Mouse (Mus musculus) stomach, postnatal 0 days (tissue): ENCODE measurements around the gene Drc1. TPM values are rescaled to one million over a fixed set of nuclear protein-coding genes. Genes with fewer than 3 reads are reported as not detected.
A peak's percentile ranks its signal among the peaks of the same experiment; 100 is the strongest.

Experiments
- ATAC-seq: fragments of 200-750 bp; cut with Nextera tagmentation; 2 replicates; pipeline ENCODE4 v1.8.0; 2017; ENCODE audit not compliant: low FRiP score, low TSS enrichment
- DNase-seq: peaks from one replicate; pipeline ENCODE4 v3.0.0-alpha.2; 2016; ENCODE audit warnings: low spot score
- H3K27ac ChIP-seq: fragments of 300-500 bp; sonication (generic); replicated peaks from 2 replicates; pipeline ENCODE4 v1.5.1; 2014; ENCODE audit warnings: mild to moderate bottlenecking, control low read depth
- H3K27me3 ChIP-seq: fragments of 300-500 bp; sonication (generic); 2 replicates; pipeline ENCODE4 v1.6.1; 2014; ENCODE audit warnings: low read length; ENCODE audit not compliant: control insufficient read depth, insufficient read depth
- H3K36me3 ChIP-seq: fragments of 300-500 bp; sonication (generic); 2 replicates; pipeline ENCODE4 v1.6.1; 2014; ENCODE audit warnings: low read length, mixed read lengths; ENCODE audit not compliant: control insufficient read depth, insufficient read depth
- H3K4me1 ChIP-seq: fragments of 300-500 bp; sonication (generic); replicated peaks from 2 replicates; pipeline ENCODE4 v1.6.1; 2014; ENCODE audit warnings: antibody characterized with exemption; ENCODE audit not compliant: control insufficient read depth, insufficient read depth
- H3K4me2 ChIP-seq: fragments of 300-500 bp; sonication (generic); replicated peaks from 2 replicates; pipeline ENCODE4 v1.6.1; 2014; ENCODE audit warnings: low read depth, mild to moderate bottlenecking, control low read depth, moderate library complexity
- H3K4me3 ChIP-seq: fragments of 300-500 bp; sonication (generic); 2 replicates; pipeline ENCODE4 v1.5.1; 2014; ENCODE audit warnings: low read depth, low read length, control low read depth
- H3K9ac ChIP-seq: fragments of 300-500 bp; sonication (generic); 2 replicates; pipeline ENCODE4 v1.6.1; 2014; ENCODE audit warnings: mild to moderate bottlenecking, low read length, control low read depth, mixed read lengths
- H3K9me3 ChIP-seq: fragments of 300-500 bp; sonication (generic); 2 replicates; pipeline ENCODE4 v1.6.1; 2016; ENCODE audit warnings: low read length; ENCODE audit not compliant: control insufficient read depth
- CTCF ChIP-seq: IDR thresholded peaks from 2 replicates; pipeline ENCODE4 v1.5.1; 2016; ENCODE audit warnings: antibody characterized with exemption, low read depth, mild to moderate bottlenecking, moderate library complexity
- EP300 ChIP-seq: optimal IDR thresholded peaks from 2 replicates; pipeline ENCODE3; 2016; ENCODE audit warnings: antibody characterized with exemption
- WGBS: fragments of 180-500 bp; shearing (Covaris S2); extraction: QIAGEN DNeasy Blood & Tissue Kit; methylation state at CpG from one replicate; pipeline ENCODE4 v1.1.7; 2014; 5-methylcytosine and 5-hydroxymethylcytosine counted together
- polyA plus RNA-seq: library from polyadenylated mRNA; unstranded; fragments of >200 nt; fragmentation: Nextera tagmentation; extraction: Ambion mirVana; gene quantifications from 2 replicates; pipeline ENCODE4 v1.2.1, GENCODE M21; 2015

The Drc1 gene
- polyA plus RNA-seq, 1 experiment from 2014 or later = 1.7 TPM

DNA sequence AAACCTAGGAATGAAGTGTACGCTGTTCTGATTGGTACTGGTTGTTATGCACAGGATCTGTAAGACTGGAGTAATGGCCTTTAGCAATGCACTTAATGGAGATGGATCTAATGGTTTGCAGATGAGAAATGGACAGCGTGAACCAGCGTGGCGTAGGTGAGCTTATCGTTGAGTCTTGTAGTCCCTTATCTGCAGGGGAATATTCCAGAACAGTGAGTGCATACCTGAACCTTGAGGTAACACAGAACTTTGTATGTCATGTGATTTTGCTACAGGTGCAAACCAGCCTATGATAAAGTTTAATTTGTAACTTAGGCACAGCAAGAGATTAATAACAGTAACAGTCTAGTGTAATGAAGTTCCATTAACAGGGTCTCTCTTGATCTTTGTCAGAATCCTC is 42.7 kb upstream of the Drc1 start:
- Histone ChIP-seq H3K4me3 (no peak overlapping the region), H3K36me3 (no peaks in the 10 kb centered on the region), H3K9ac (no peak overlapping the region), H3K4me2 (no peak overlapping the region), H3K27me3 (no peaks in the 10 kb centered on the region), H3K27ac (no peak overlapping the region; the same call in 1 of the 2 replicates), H3K4me1 (peaks cover under 1% of the 10 kb centered on the region), H3K9me3 (no peaks in the 10 kb centered on the region)
- TF ChIP-seq CTCF (no peak), EP300 (no peak)
- WGBS = 71% methylated on average over 5 of the region's 5 CpGs
- ATAC-seq = no peak; the same call in 1 of the 2 replicates
- DNase-seq = no peak

DNA sequence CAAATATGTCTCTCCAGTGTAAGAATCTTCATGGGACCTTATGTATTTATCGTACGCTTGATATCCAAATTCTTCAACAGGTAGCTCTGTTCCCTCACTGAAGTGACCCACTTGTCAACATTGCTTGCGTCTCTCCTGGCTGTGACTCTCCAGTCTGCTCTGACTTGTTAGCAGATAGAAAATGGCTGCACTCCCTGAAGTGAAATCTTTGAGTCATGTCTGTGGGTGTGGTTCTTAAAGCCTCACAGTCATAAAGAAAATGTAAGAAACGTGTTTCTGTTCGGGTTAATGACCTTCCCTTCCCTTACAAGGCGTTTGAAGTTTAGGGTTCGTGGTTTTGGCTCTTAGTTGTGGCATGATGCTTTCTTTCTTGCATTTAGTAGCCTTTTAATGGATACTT is 40.6 kb upstream of the Drc1 start:
- peak; percentile 45; the same call in 1 of the 2 replicates for ATAC-seq
- no peaks in the 10 kb centered on the region for H3K36me3 ChIP-seq
- H3K4me3 ChIP-seq = no peak overlapping the region
- peak overlapping the region; percentile 65 for H3K27ac ChIP-seq
- no peak overlapping the region for H3K4me2 ChIP-seq
- no peaks in the 10 kb centered on the region for H3K9me3 ChIP-seq
- no peaks in the 10 kb centered on the region for H3K27me3 ChIP-seq
- no peak overlapping the region for H3K9ac ChIP-seq
- 51% methylated on average over 7 of the region's 7 CpGs for WGBS
- DNase-seq = no peak
- no peak for TF ChIP-seq EP300
- no peak for TF ChIP-seq CTCF
- no peaks in the 10 kb centered on the region; the same call in none of the 2 replicates for H3K4me1 ChIP-seq

DNA sequence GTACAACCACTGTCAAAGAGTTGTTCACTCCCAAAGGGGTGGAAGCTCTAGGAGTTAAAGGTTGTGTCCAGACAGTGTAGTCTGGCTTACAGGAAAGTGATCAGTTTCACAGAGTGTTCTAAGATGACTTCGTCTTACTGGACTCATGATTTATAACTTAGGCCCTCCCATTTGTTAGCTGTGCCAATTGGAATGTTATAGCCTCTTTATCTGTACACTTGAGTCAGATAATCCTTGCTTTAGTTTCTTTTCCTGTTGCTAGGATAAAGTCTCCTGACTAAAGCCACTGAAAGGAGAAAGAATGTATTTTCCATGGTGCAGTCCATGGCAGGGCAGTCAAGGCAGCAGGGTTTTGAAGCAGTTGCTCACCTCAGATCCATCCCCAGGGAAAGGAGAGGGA is 38.8 kb upstream of the Drc1 start:
- 4% methylated on average over 1 of the region's 1 CpGs for WGBS
- Histone ChIP-seq H3K4me2 (no peak overlapping the region), H3K9ac (no peak overlapping the region), H3K27ac (peak overlapping the region; percentile 63), H3K36me3 (no peaks in the 10 kb centered on the region), H3K27me3 (no peaks in the 10 kb centered on the region), H3K9me3 (no peaks in the 10 kb centered on the region), H3K4me1 (no peaks in the 10 kb centered on the region; the same call in 1 of the 2 replicates), H3K4me3 (no peak overlapping the region)
- DNase-seq = no peak
- ATAC-seq = peak; percentile 85
- no peak for TF ChIP-seq CTCF
- TF ChIP-seq EP300 = no peak

DNA sequence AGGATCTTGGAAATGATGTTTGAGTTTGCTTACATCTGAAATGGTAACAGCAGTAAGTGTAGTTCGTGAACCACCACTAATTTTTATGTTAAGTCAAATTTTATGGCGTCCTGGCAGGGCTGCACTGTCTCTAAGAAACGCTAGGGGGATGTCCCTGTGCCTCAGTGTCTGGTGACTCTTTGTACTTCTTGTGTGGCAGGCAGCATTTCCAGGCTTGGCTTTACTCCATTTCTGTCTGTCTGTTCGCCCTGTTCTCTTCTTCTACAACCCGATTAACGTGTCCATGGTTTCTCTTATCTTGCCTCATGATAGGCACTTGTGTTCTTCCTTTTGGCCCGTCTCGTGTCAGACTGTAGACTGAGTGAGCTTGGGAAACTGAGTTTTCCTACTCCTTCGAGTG is 37.4 kb upstream of the Drc1 start:
- Histone ChIP-seq H3K27me3 (no peaks in the 10 kb centered on the region), H3K4me1 (no peaks in the 10 kb centered on the region; the same call in 1 of the 2 replicates), H3K36me3 (no peaks in the 10 kb centered on the region), H3K4me3 (no peak overlapping the region), H3K9ac (no peak overlapping the region), H3K9me3 (no peaks in the 10 kb centered on the region), H3K4me2 (no peak overlapping the region), H3K27ac (no peak overlapping the region)
- 60% methylated on average over 9 of the region's 9 CpGs for WGBS
- TF ChIP-seq CTCF = peak; percentile 59
- TF ChIP-seq EP300 = no peak
- DNase-seq (no peak), ATAC-seq (no peak)

DNA sequence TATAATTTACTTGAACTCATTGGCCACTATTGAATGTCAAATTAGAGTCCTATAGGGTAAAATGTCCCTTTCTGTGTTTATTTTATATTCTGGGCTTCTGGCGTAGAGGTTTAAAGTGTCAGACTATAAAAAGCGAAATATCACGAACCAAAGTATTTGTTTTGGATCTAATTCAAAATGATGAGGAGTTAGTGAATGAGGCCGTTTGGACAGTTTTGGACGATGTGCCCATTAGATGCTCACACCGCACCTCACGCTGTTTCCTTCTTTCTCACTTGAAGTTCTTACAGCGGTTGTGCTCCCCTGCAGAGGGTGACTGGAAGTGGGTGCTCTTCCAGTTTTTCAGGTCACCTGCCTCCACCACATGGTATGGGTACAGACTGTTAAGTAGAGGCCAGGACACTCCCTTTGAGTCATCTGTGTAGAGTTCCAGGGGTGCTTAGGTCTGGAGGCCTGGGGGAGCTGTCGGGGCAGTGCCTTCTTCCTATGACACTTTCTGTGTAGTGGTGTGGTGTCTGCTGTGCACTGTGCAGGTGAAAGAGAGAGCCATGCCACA is 35.2 kb upstream of the Drc1 start:
- 62% methylated on average over 9 of the region's 9 CpGs for WGBS
- H3K36me3 ChIP-seq = peaks cover 2% of the 10 kb centered on the region; the same call in 1 of the 2 replicates
- no peaks in the 10 kb centered on the region for H3K27me3 ChIP-seq
- no peak overlapping the region for H3K9ac ChIP-seq
- ATAC-seq (no peak), DNase-seq (no peak)
- H3K4me1 ChIP-seq = no peaks in the 10 kb centered on the region; the same call in 1 of the 2 replicates
- no peak overlapping the region for H3K4me2 ChIP-seq
- H3K9me3 ChIP-seq = no peaks in the 10 kb centered on the region
- H3K4me3 ChIP-seq = no peak overlapping the region
- TF ChIP-seq EP300 = no peak
- no peak for TF ChIP-seq CTCF
- H3K27ac ChIP-seq = no peak overlapping the region

DNA sequence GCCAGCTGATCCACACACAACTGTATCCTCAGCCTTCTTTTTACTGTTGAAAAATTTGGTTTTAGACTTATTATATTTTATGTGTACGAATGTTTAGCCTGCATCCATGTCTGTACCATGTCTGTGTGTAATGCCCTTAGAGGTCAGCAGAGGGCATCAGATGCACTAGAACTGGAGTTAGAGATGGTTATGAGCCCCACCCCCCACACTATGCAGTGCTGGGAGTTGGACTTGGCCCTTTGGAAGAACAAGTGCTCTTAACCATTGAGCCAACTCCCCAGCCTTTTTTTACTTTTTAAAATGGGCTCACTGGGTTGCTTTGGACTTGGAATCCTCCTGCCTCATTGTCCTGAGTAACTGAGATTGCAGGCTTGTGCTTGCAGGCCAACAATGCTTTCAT is 33.5 kb upstream of the Drc1 start:
- TF ChIP-seq CTCF (peak; percentile 55), EP300 (no peak)
- Histone ChIP-seq H3K27ac (no peak overlapping the region), H3K36me3 (peaks cover 2% of the 10 kb centered on the region; the same call in 1 of the 2 replicates), H3K27me3 (no peaks in the 10 kb centered on the region), H3K4me3 (no peak overlapping the region), H3K9me3 (no peaks in the 10 kb centered on the region), H3K4me1 (no peaks in the 10 kb centered on the region), H3K4me2 (no peak overlapping the region), H3K9ac (no peak overlapping the region)
- 100% methylated on average over 1 of the region's 1 CpGs for WGBS
- DNase-seq (no peak), ATAC-seq (no peak)
